Mouse (Mus musculus) embryonic facial prominence, embryonic 10.5 days (tissue): ENCODE measurements at regions not wholly inside any gene's neighbourhood (a gene's known extent, or its start where the extent isn't known, plus 50 kb on each side); places are given as distances from the start of the nearest gene placed in this dataset.
"Not testable (repeated sequence)": the region's sequence is repeated elsewhere in the genome, so short reads cannot be mapped to it uniquely, and the experiment has no call there.

Experiments used
- DNase-seq: peaks from one replicate; pipeline ENCODE4 v3.0.0-alpha.2; 2017; ENCODE audit warnings: low spot score
- H3K27ac ChIP-seq: fragments of 300-500 bp; sonication (generic); replicated peaks from 2 replicates; pipeline ENCODE4 v1.5.1; 2016; ENCODE audit warnings: mild to moderate bottlenecking
- H3K27me3 ChIP-seq: fragments of 300-500 bp; sonication (generic); replicated peaks from 2 replicates; pipeline ENCODE4 v1.6.1; 2016; ENCODE audit warnings: low read depth, mild to moderate bottlenecking; ENCODE audit not compliant: poor library complexity, severe bottlenecking
- H3K36me3 ChIP-seq: fragments of 300-500 bp; sonication (generic); replicated peaks from 2 replicates; pipeline ENCODE4 v1.6.1; 2016; ENCODE audit warnings: mild to moderate bottlenecking, moderate library complexity
- H3K4me1 ChIP-seq: fragments of 300-500 bp; sonication (generic); 2 replicates; pipeline ENCODE4 v1.6.1; 2016
- H3K4me3 ChIP-seq: fragments of 300-500 bp; sonication (generic); 2 replicates; pipeline ENCODE4 v1.5.1; 2016; ENCODE audit warnings: mild to moderate bottlenecking, moderate library complexity
- H3K9me3 ChIP-seq: fragments of 300-500 bp; sonication (generic); 2 replicates; pipeline ENCODE4 v1.6.1; 2016; ENCODE audit warnings: mild to moderate bottlenecking
- WGBS: fragments of 180-500 bp; shearing (Covaris S2); methylation state at CpG from one replicate; pipeline ENCODE4 v1.1.7; 2016; 5-methylcytosine and 5-hydroxymethylcytosine counted together

GRCm38 (mm10) chr12:115146471-115146870 lies 901.1 kb upstream of the Zfp386 start:
- WGBS: 77% methylated on average over 2 of the region's 2 CpGs
- H3K4me3 ChIP-seq: not testable (repeated sequence)

GRCm38 (mm10) chr12:115151967-115152366 lies 895.6 kb upstream of the Zfp386 start:
- H3K27ac ChIP-seq, H3K36me3 ChIP-seq, H3K4me1 ChIP-seq, DNase-seq, H3K27me3 ChIP-seq, H3K4me3 ChIP-seq: not testable (repeated sequence)
- H3K9me3 ChIP-seq: peaks cover 11% of the 10 kb centered on the region
- WGBS: 63% methylated on average over 1 of the region's 1 CpGs

More at GRCm38 (mm10) chr12:115146471-115146870, 901.1 kb upstream of the Zfp386 start:
- not testable (repeated sequence) for H3K4me1 ChIP-seq, H3K36me3 ChIP-seq, DNase-seq, H3K9me3 ChIP-seq, H3K27ac ChIP-seq, H3K27me3 ChIP-seq

- H3K36me3 ChIP-seq, H3K4me3 ChIP-seq, H3K27me3 ChIP-seq, H3K9me3 ChIP-seq, DNase-seq, H3K4me1 ChIP-seq, H3K27ac ChIP-seq: not testable (repeated sequence)
- WGBS: 77% methylated on average over 2 of the region's 2 CpGs
Observed at GRCm38 (mm10) chr12:115158231-115158630, 889.3 kb upstream of the Zfp386 start.

GRCm38 (mm10) chr12:115158717-115159232 lies 888.7 kb upstream of the Zfp386 start:
- not testable (repeated sequence) for H3K4me1 ChIP-seq, H3K36me3 ChIP-seq, H3K4me3 ChIP-seq, H3K27me3 ChIP-seq, H3K9me3 ChIP-seq, H3K27ac ChIP-seq, DNase-seq
- 63% methylated on average over 2 of the region's 2 CpGs for WGBS

GRCm38 (mm10) chr12:115165499-115165898 lies 882.0 kb upstream of the Zfp386 start:
- H3K27ac ChIP-seq, H3K36me3 ChIP-seq, H3K4me3 ChIP-seq, H3K27me3 ChIP-seq, DNase-seq, H3K4me1 ChIP-seq: not testable (repeated sequence)
- 62% methylated on average over 2 of the region's 2 CpGs for WGBS
- peaks cover 13% of the 10 kb centered on the region; the same call in 1 of the 2 replicates for H3K9me3 ChIP-seq

GRCm38 (mm10) chr12:115166006-115166405 lies 881.5 kb upstream of the Zfp386 start:
- H3K36me3 ChIP-seq, DNase-seq, H3K27me3 ChIP-seq, H3K27ac ChIP-seq, H3K4me1 ChIP-seq, H3K4me3 ChIP-seq: not testable (repeated sequence)
- WGBS: 80% methylated on average over 1 of the region's 1 CpGs
- H3K9me3 ChIP-seq: peaks cover 13% of the 10 kb centered on the region; the same call in 1 of the 2 replicates

- no peak for DNase-seq
- no peaks in the 10 kb centered on the region for H3K36me3 ChIP-seq
- H3K27ac ChIP-seq: no peak overlapping the region
- H3K4me3 ChIP-seq: no peak overlapping the region
- peaks cover 21% of the 10 kb centered on the region; the same call in 1 of the 2 replicates for H3K9me3 ChIP-seq
- no peaks in the 10 kb centered on the region for H3K4me1 ChIP-seq
- 93% methylated on average over 2 of the region's 2 CpGs for WGBS
- no peaks in the 10 kb centered on the region for H3K27me3 ChIP-seq
Observed at GRCm38 (mm10) chr12:115193482-115194103, 853.9 kb upstream of the Zfp386 start.

GRCm38 (mm10) chr12:115197322-115198117 lies 850.0 kb upstream of the Zfp386 start:
- Histone ChIP-seq H3K27ac (no peak overlapping the region), H3K36me3 (no peaks in the 10 kb centered on the region), H3K4me3 (no peak overlapping the region), H3K9me3 (peaks cover 12% of the 10 kb centered on the region; the same call in 1 of the 2 replicates), H3K27me3 (no peaks in the 10 kb centered on the region), H3K4me1 (no peaks in the 10 kb centered on the region)
- DNase-seq: no peak
- WGBS: 70% methylated on average over 4 of the region's 4 CpGs

- not testable (repeated sequence) for DNase-seq, H3K4me3 ChIP-seq, H3K36me3 ChIP-seq, H3K27ac ChIP-seq, H3K27me3 ChIP-seq, H3K9me3 ChIP-seq, H3K4me1 ChIP-seq
- 91% methylated on average over 2 of the region's 2 CpGs for WGBS
Observed at GRCm38 (mm10) chr12:115207833-115208448, 839.6 kb upstream of the Zfp386 start.

- no peak for DNase-seq
- H3K27me3 ChIP-seq: no peaks in the 10 kb centered on the region
- H3K4me1 ChIP-seq: no peaks in the 10 kb centered on the region
- no peak overlapping the region for H3K4me3 ChIP-seq
- WGBS: 70% methylated on average over 2 of the region's 2 CpGs
- H3K9me3 ChIP-seq: peaks cover 33% of the 10 kb centered on the region; the same call in 1 of the 2 replicates
- no peaks in the 10 kb centered on the region for H3K36me3 ChIP-seq
- no peak overlapping the region for H3K27ac ChIP-seq
Observed at GRCm38 (mm10) chr12:115222671-115223070, 824.9 kb upstream of the Zfp386 start.

GRCm38 (mm10) chr12:115229965-115230364 lies 817.6 kb upstream of the Zfp386 start:
- whole genome bisulfite sequencing: 75% methylated on average over 1 of the region's 1 CpGs
- no peak overlapping the region for H3K4me3 ChIP-seq
- peaks cover 32% of the 10 kb centered on the region; the same call in 1 of the 2 replicates for H3K9me3 ChIP-seq
- H3K36me3 ChIP-seq: no peaks in the 10 kb centered on the region
- DNase-seq: no peak
- H3K27me3 ChIP-seq: no peaks in the 10 kb centered on the region
- no peak overlapping the region for H3K27ac ChIP-seq
- H3K4me1 ChIP-seq: no peaks in the 10 kb centered on the region

- WGBS: 81% methylated on average over 2 of the region's 2 CpGs
- not testable (repeated sequence) for H3K27ac ChIP-seq, H3K36me3 ChIP-seq, H3K4me3 ChIP-seq, H3K4me1 ChIP-seq, DNase-seq, H3K27me3 ChIP-seq
- peaks cover 11% of the 10 kb centered on the region for H3K9me3 ChIP-seq
Observed at GRCm38 (mm10) chr12:115242661-115243060, 804.9 kb upstream of the Zfp386 start.
